Mouse (Mus musculus): ENCODE results near the gene Cdh6.
A peak's percentile ranks its signal among the peaks of the same experiment; 100 is the strongest.

Cdh6 gene

GRCm38 (mm10) chr15:13173071-13173778, at the start of gene Cdh6:
Gene Cdh6 (minus strand): TSS chr15:13173675.
- DNase-seq: peak; percentile 85

GRCm38 (mm10) chr15:13219727-13220454, 46.4 kb upstream of the Cdh6 start:
- DNase-seq: no peak

GRCm38 (mm10) chr15:13217800-13218199, 44.3 kb upstream of the Cdh6 start:
- DNase-seq: no peak

- DNase-seq: no peak
Observed at GRCm38 (mm10) chr15:13217161-13217560, 43.7 kb upstream of the Cdh6 start.

- DNase-seq: no peak
Observed at GRCm38 (mm10) chr15:13212956-13213355, 39.5 kb upstream of the Cdh6 start.

- peak; percentile 27 for DNase-seq
Observed at GRCm38 (mm10) chr15:13212027-13212685, 38.7 kb upstream of the Cdh6 start.

- DNase-seq: no peak
Observed at GRCm38 (mm10) chr15:13210186-13210585, 36.7 kb upstream of the Cdh6 start.

GRCm38 (mm10) chr15:13208716-13209115, 35.2 kb upstream of the Cdh6 start:
- DNase-seq: no peak

GRCm38 (mm10) chr15:13196237-13196636, 22.8 kb upstream of the Cdh6 start:
- no peak for DNase-seq

- DNase-seq: no peak
Observed at GRCm38 (mm10) chr15:13194048-13194447, 20.6 kb upstream of the Cdh6 start.

- peak; percentile 68 for DNase-seq
Observed at GRCm38 (mm10) chr15:13193076-13193475, 19.6 kb upstream of the Cdh6 start.

GRCm38 (mm10) chr15:13183661-13184060, 10.2 kb upstream of the Cdh6 start:
- DNase-seq: no peak

GRCm38 (mm10) chr15:13181430-13181829, 8.0 kb upstream of the Cdh6 start:
- no peak for DNase-seq

GRCm38 (mm10) chr15:13181014-13181413, 7.5 kb upstream of the Cdh6 start:
- peak; percentile 59 for DNase-seq

- peak; percentile 57 for DNase-seq
Observed at GRCm38 (mm10) chr15:13175978-13176377, 2.5 kb upstream of the Cdh6 start.

GRCm38 (mm10) chr15:13174618-13174980, 1.1 kb upstream of the Cdh6 start:
- DNase-seq: peak; percentile 47

GRCm38 (mm10) chr15:13173840-13174617, 554 bp upstream of the Cdh6 start:
- peak; percentile 56 for DNase-seq

- DNase-seq: peak; percentile 65
Observed at GRCm38 (mm10) chr15:13172365-13173070, 957 bp downstream of the Cdh6 start.

GRCm38 (mm10) chr15:13171486-13172364, 1.8 kb downstream of the Cdh6 start:
- DNase-seq: peak; percentile 37

- no peak for DNase-seq
Observed at GRCm38 (mm10) chr15:13165094-13165885, 8.2 kb downstream of the Cdh6 start.
